Mouse (Mus musculus) retina, embryonic 14.5 days (tissue): ENCODE results near the gene Pck2.

Experiments
- DNase-seq: peaks from one replicate; pipeline ENCODE4 v3.0.0-alpha.2; 2015; ENCODE audit warnings: low spot score

The Pck2 gene

GRCm38 (mm10) chr14:55527940-55528339 is 12.1 kb upstream of the Pck2 start:
- DNase-seq, result peak; percentile 74

GRCm38 (mm10) chr14:55536116-55536745 is 3.8 kb upstream of the Pck2 start:
- peak; percentile 73 for DNase-seq

GRCm38 (mm10) chr14:55540787-55541321 is 788 bp downstream of the Pck2 start:
- DNase-seq, result peak; percentile 59

- no peak for DNase-seq
These were observed 2.2 kb downstream of the Pck2 start for GRCm38 (mm10) chr14:55542268-55542667.

- DNase-seq, result no peak
These were observed 4.3 kb downstream of the Pck2 start for GRCm38 (mm10) chr14:55544334-55544733.

- no peak for DNase-seq
These were observed 10.1 kb downstream of the Pck2 start for GRCm38 (mm10) chr14:55550191-55550590.

GRCm38 (mm10) chr14:55551347-55551746 is 11.3 kb downstream of the Pck2 start:
- DNase-seq, result no peak

- no peak for DNase-seq
These were observed 11.7 kb downstream of the Pck2 start for GRCm38 (mm10) chr14:55551794-55552193.

- DNase-seq, result no peak
These were observed 14.6 kb downstream of the Pck2 start for GRCm38 (mm10) chr14:55554635-55555034.

- DNase-seq, result no peak
These were observed 15.7 kb downstream of the Pck2 start for GRCm38 (mm10) chr14:55555788-55556187.

- DNase-seq, result peak; percentile 83
These were observed 16.9 kb downstream of the Pck2 start for GRCm38 (mm10) chr14:55557003-55557402.

GRCm38 (mm10) chr14:55557587-55557986 is 17.5 kb downstream of the Pck2 start:
- no peak for DNase-seq

- DNase-seq, result no peak
These were observed 18.8 kb downstream of the Pck2 start for GRCm38 (mm10) chr14:55558740-55559448.

- DNase-seq, result peak; percentile 94
These were observed 19.7 kb downstream of the Pck2 start, which contains the start of gene Dcaf11 for GRCm38 (mm10) chr14:55559799-55560201. Gene Dcaf11, plus strand, starts transcription at chr14:55560006.

GRCm38 (mm10) chr14:55560202-55561073 is 20.4 kb downstream of the Pck2 start, which contains the start of gene A730061H03Rik:
Gene A730061H03Rik, minus strand, starts transcription at chr14:55560406.
- DNase-seq, result peak; percentile 99

GRCm38 (mm10) chr14:55561860-55562259 is 21.8 kb downstream of the Pck2 start:
- DNase-seq, result no peak

- no peak for DNase-seq
These were observed 23.2 kb downstream of the Pck2 start for GRCm38 (mm10) chr14:55563249-55563648.

GRCm38 (mm10) chr14:55565748-55566147 is 25.7 kb downstream of the Pck2 start:
- DNase-seq, result no peak

- DNase-seq, result no peak
These were observed 27.4 kb downstream of the Pck2 start for GRCm38 (mm10) chr14:55567496-55567895.

GRCm38 (mm10) chr14:55570588-55570987 is 30.5 kb downstream of the Pck2 start:
- no peak for DNase-seq

- no peak for DNase-seq
These were observed 31.7 kb downstream of the Pck2 start for GRCm38 (mm10) chr14:55571760-55572159.

GRCm38 (mm10) chr14:55575302-55575701 is 35.2 kb downstream of the Pck2 start, which contains the start of gene Fitm1:
Gene Fitm1, plus strand, starts transcription at chr14:55575617.
- no peak for DNase-seq
